Mouse (Mus musculus) R1 (cell line): ENCODE measurements around the gene Rtl6.
A peak's percentile ranks its signal among the peaks of the same experiment; 100 is the strongest.

Experiments used
- DNase-seq: peaks from one replicate; pipeline ENCODE4 v3.0.0-alpha.2; 2018; ENCODE audit warnings: low read depth, low spot score

The Rtl6 gene

DNA sequence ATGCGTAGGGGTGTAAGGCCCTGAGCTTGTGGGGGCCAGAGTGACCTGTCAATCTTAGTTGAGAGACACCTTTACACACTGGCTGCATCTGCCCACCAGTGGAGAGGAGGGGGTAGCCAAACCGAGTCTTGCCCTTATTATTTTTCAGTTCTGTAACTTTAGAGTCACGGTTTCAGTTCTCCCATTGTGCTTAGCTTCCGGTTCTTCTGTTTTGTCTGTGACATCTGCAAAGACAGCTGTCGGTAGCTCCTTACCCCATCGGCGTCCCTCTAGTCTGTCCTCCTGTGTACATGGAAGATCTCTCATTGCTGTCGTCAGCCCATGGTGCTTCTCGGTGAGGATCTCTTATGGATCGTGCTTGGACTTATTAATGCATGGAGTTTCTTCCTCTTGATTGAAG, 20.5 kb downstream of the Rtl6 start:
- no peak for DNase-seq

DNA sequence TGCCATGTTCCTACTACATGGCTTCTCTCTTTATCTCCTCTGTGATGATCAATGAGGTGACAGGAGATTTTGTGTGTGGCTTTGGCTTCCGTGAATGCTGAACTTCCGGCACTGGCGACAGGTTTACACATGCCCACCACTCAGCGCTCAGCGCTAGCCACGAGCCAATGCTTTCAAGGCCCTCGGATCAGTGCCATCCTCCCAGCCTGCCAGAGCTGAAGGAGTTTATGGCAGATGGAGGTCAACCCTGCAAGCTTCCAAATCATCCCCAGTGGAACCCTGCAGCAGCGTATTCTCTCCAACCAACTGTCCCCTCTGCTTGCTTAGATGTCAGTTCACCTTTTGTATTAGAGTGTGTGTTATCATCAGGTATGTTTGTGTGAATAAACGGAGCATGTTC, 21.0 kb downstream of the Rtl6 start:
- no peak for DNase-seq

DNA sequence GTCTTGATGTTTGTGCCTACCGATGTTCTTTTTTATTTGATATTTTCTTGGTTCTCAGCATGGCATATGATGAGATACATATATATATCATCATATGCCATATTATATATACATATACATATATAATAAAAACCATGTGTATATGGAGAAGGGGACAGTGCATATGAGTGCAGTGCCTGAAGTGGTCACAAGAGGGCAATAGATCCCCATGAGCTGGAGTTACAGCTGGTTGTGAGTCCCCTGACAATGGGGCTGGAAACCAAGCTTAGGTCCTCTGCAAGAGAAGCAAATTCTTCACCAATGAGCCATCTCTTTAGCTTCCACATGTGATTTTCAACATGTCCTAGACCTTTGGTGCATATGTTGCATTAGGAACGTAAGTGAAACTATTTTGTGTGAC, 21.7 kb downstream of the Rtl6 start:
- peak; percentile 69 for DNase-seq

DNA sequence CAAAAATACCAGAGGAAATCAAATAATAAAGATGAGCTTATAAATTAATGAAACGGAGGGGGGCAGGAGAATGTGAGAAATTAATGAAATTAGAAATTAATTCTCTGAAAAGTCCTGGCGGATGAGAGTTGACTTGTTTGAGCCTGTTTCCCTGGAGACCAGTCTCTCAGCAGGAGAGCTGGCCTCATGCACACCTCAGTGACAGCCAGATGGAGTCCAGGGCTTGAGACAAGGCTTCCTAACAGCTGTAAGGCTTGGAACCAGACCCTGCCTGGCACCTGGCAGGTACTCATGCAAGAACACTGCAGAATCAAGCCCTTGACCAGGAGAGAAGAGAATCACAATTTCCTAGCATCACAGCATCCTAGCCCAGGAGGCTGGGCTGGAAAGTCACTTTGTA, 25.4 kb downstream of the Rtl6 start:
- no peak for DNase-seq

DNA sequence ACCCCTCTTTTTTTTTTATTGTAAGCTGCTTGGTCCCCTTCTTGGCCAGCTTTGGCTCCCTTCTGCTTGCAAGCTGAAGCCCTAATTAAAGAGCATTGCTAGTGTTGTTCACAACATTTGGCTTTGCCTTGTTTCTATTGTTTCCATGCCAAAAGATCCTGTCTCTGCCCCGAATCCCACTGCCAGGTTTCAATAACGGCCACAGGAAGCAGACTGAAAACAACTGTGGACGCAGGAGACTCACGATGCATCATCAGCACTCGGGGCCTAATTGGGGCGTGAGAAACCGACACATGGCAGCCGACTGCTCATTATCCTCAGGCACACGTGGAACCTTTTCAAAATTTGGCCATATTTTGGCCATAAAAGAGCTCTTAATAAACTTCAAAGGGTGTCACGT, 26.1 kb downstream of the Rtl6 start:
- DNase-seq, result no peak

DNA sequence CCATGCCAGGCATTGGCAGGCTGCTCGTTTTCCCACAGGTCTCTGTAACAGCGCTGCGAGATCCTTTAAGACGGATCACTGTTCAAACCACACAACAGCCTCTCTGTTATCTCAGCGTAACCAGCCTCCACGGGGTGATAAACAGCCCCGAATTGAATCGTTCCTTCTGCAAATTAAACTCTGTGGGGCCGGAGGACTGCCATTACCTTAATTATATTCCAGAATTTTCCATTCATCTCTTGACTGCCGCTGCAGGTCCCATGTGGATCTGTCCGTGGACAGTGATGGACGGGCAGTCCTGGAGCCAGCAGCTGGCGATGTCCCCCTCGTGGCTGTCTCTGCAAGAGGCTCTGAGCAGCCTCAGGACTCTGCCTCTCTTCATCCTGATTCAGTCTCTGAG, 30.7 kb downstream of the Rtl6 start:
- DNase-seq, result no peak

DNA sequence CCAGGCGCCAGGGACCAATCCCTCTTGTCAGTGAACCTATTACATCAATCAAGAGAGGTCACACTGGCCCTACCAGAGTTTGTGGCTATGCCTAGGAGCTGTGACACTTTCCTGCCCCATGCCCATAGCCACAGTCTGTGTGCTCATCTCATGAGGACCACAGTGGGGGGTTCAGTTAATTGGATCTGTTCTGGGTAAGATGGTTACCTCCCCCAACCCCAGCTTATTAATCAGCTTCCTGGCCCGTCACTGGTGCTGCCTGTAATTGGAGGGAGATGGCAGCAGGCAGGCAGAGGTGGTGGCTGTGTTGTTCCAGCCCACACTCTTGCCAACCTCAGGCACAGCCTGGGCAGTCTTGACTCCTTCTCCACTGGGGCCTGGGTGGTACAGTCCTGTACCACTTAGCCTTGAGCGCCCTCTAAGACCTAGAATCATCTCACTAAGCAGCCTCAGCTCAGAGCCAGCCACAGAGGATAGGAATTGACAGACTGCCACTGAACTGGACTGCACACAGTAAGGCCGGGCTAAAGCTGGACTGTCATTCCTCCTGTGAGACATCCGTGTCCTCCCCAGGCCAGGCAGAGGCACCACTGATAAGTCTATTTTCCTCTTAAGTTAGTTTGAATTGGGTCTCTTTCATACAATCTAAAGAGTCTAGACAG, 32.3 kb downstream of the Rtl6 start:
- no peak for DNase-seq

DNA sequence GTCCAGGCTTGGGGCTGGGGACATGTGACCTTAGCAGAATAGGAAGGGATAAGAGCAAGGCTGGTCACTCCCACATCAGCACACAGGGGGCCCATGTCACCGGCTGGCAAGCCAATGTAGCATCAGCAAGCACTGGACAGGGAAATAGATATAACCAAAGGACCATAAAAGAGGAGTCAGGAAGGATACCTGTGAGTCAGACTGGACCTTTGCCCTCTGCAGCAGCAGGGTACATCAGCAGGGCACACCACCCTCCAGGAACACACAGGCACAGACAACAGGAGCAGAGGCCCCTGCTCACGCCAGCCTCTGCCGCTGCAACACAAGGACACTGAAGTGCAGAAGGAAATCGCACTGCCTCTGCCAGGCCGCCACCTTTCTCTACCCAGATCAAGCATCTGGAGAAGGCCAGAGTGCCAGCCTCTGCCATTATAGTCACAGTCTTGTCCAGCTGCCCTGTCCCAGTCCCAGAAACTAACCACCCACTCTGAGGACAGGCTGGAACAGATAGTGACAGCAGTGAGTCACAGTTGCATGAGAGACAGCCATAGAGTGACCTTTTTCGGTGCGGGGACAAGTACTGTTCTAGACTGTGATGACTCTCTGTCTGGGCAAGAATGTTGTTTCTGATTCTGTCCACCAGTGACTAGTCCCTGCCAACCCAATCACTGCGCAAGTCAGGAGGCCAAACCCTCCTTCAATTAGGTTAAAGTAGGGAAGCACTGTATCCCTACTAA, 34.5 kb downstream of the Rtl6 start:
- no peak for DNase-seq

DNA sequence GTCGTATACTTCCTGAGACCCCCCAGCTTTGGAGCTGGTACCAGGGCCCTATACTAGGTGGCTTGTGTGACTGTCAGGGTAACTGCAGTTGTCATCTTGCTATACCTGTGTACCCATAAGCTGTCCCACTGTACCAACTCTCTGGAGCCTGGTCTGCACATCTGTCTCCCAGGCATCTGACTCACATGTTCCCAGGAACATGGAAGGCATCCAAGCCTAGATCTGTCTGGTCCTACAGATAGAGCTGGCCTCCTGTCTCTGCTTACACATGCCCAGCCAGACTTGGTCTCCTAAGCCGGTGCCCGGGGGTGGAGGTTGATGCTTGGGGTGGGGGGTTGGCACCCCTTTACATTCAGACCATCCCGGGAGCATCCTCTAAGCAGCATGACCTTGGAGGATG, 36.1 kb downstream of the Rtl6 start:
- DNase-seq, result no peak

DNA sequence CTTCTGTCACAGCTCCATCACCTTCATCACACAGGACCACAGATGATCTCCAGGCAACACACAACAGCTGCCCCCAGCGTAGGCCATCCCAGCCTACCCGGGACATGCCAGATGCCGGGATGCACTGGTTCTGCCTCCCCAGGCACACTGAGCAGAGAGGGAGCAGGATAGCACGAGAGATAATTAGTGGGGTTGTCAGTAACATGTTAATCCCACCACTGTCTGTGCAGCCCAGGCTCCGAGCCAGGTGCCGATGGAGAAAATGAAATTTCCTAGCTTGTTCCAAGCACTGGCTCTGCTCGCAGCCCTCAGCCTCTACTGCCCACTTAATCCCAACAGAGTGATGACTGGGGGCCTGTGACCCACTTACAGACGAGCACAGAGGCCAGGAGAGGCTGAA, 39.1 kb downstream of the Rtl6 start:
- no peak for DNase-seq

DNA sequence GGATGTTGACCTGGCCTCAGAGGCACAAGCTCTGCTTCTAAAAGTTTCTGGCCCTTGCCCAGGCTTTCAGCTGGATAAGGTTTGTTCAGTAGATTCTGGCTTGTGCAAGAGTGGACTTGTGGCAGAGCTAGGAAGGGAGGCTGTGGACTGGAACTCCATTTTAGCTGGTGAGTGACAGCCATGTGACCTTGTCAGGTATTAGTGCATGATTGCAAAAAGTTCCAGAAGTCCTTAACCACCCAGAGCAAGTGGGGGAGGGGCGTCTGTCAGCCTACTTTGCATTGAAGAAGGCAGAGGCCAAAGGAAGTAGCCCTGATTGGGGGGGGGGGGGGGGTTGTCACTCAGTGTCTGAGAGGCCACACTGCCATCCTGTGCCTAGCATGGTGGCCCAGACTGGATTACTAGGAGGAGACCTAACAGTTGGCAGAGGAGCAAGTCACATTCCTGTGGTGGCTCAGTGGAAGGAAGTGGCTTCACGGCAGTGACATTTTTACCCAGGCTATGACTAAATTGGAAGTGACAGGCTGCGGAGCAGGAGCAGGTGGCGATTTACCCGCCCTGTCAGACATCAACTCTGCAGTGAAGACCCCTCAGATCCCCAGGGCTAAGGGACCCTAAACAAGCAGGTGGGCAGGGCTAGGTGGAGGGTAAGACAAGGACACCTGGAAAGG, 44.9 kb downstream of the Rtl6 start:
- DNase-seq, result no peak

DNA sequence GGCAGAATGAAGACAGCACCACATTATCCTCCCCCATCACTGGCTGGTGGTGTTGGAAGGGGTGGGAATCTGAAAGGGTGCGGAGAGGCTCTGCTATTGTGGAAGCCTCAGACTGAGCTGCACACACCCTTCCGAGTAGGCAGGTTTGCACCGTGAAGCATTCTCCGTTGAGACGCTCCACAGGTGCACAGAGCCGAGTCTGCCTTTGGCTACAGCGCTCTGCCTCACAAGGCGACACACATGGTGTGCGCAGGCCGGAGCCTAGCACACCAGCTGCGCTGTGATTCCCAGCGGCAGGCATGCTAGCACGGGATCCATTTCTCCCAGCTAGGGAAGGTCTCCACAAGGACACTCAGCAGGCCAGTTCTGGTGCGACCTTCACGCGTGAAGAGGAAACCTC, 47.6 kb downstream of the Rtl6 start:
- peak; percentile 40 for DNase-seq

DNA sequence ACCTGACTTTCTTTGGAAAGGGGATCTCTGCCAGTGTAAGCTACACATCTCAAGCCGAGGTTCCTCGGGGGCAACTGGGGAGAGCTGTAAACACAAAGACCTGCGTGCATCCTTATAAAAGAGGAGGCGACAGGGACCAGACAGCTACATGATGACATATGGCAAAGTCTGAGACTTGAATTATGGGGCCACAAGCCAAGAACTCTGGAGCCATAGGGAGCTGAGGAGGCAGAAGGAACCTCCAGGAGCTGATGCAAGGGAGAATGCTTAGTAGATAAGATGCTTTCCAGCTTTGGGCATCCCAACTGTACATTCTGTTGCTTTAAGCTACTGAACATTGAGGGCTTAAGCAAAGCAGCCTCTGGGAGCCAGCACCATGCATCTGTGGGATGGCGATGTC, 48.5 kb downstream of the Rtl6 start:
- DNase-seq, result no peak

DNA sequence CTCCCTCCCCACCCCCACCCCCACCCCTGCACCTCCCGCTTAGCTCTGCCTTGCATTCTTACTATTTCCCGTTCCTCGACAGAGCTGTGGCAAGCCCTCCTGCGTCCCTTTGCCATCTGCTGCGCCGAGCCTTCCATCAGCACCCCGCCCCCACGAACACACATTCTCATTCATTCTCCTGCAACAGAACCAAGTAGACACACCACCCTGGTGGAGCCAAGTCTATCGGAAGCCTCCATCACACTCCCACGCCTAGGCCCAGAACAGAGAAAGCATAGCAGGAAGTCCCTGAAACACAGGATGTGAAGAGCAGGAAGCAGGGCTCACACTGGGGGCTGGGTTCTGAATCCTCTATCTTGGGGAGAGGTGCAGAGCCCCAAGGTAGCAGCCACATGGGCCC, 51.6 kb downstream of the Rtl6 start:
- DNase-seq, result peak; percentile 16

DNA sequence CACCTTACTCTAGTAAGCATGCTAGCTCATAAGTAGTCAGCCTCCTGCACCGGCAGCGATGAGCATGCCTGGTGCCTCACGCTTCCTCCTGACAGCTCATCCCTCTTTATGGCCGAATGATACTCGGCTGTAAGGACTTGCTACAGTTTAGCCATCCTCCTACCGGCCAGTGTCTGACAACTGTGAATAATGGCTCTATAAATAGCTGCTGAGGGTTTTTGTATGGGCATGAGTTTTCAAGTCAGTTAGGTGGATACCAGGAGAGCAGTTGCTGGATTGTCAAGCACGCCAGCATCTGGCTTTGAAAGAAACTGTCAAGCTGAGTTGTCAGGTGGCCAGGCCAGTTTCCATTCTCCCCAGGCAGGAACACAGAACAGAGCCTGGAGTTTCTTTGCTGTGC, 52.7 kb downstream of the Rtl6 start:
- DNase-seq, result no peak
